Mouse (Mus musculus): ENCODE data around the gene Calhm4. TPM values are rescaled to one million over a fixed set of nuclear protein-coding genes. Genes with fewer than 3 reads are reported as not detected.

The Calhm4 gene
- polyA plus RNA-seq, 2 experiments = not detected

- no peaks in the 10 kb centered on the region for H3K36me3 ChIP-seq (replicated peaks; ENCODE audit: control insufficient read depth, insufficient read depth, low read depth)
- no peak overlapping the region for H3K27ac ChIP-seq
- H3K4me3 ChIP-seq (ENCODE audit: insufficient read depth in 1 of 2, low read depth in 2 of 2, low read length in 2 of 2) = no peak overlapping the region
- 81% methylated on average over 1 of the region's 1 CpGs for WGBS (ENCODE audit: insufficient replicate concordance)
- H3K9me3 ChIP-seq (ENCODE audit: control insufficient read depth, low read length) = no peaks in the 10 kb centered on the region
- no peaks in the 10 kb centered on the region for H3K4me1 ChIP-seq (replicated peaks; ENCODE audit: control insufficient read depth in 2 of 2, insufficient read depth in 2 of 2, low read length in 1 of 2)
- TF ChIP-seq EP300 (IDR thresholded peaks at IDR 0.05; ENCODE audit: low read depth) (no peak), CTCF (IDR thresholded peaks at IDR 0.05; ENCODE audit: low read depth) (no peak)
- no peak for ATAC-seq (ENCODE audit: insufficient read depth)
- no peak for DNase-seq (ENCODE audit: low read depth in 3 of 3, low spot score in 3 of 3)
- H3K27me3 ChIP-seq (ENCODE audit: control insufficient read depth, insufficient read depth, low read length) = no peaks in the 10 kb centered on the region
- H3K9ac ChIP-seq (replicated peaks) = no peak overlapping the region
- H3K4me2 ChIP-seq (ENCODE audit: low read depth) = no peak overlapping the region
Measured at GRCm38 (mm10) chr10:34086514-34086913, 42.4 kb upstream of the Calhm4 start.

GRCm38 (mm10) chr10:34074522-34075200 is 30.6 kb upstream of the Calhm4 start:
- WGBS (ENCODE audit: insufficient replicate concordance) = 56% methylated on average over 5 of the region's 5 CpGs
- no peak overlapping the region for H3K4me2 ChIP-seq (ENCODE audit: low read depth)
- DNase-seq (ENCODE audit: low read depth in 3 of 3, low spot score in 3 of 3) (no peak), ATAC-seq (ENCODE audit: insufficient read depth) (no peak)
- TF ChIP-seq EP300 (IDR thresholded peaks at IDR 0.05; ENCODE audit: low read depth) (no peak), CTCF (IDR thresholded peaks at IDR 0.05; ENCODE audit: low read depth) (no peak)
- no peaks in the 10 kb centered on the region for H3K4me1 ChIP-seq (replicated peaks; ENCODE audit: control insufficient read depth in 2 of 2, insufficient read depth in 2 of 2, low read length in 1 of 2)
- H3K27ac ChIP-seq = no peak overlapping the region
- H3K9ac ChIP-seq (replicated peaks) = no peak overlapping the region
- no peaks in the 10 kb centered on the region for H3K9me3 ChIP-seq (ENCODE audit: control insufficient read depth, low read length)
- no peaks in the 10 kb centered on the region for H3K36me3 ChIP-seq (replicated peaks; ENCODE audit: control insufficient read depth, insufficient read depth, low read depth)
- no peaks in the 10 kb centered on the region for H3K27me3 ChIP-seq (ENCODE audit: control insufficient read depth, insufficient read depth, low read length)
- H3K4me3 ChIP-seq (ENCODE audit: insufficient read depth in 1 of 2, low read depth in 2 of 2, low read length in 2 of 2) = no peak overlapping the region

GRCm38 (mm10) chr10:34071650-34072049 is 27.5 kb upstream of the Calhm4 start:
- 51% methylated on average over 2 of the region's 2 CpGs for WGBS (ENCODE audit: insufficient replicate concordance)

GRCm38 (mm10) chr10:34070999-34071492 is 26.9 kb upstream of the Calhm4 start:
- ATAC-seq (ENCODE audit: insufficient read depth) (no peak), DNase-seq (ENCODE audit: low read depth in 3 of 3, low spot score in 3 of 3) (no peak)
- WGBS (ENCODE audit: insufficient replicate concordance) = 54% methylated on average over 5 of the region's 5 CpGs
- H3K4me1 ChIP-seq (replicated peaks; ENCODE audit: control insufficient read depth in 2 of 2, insufficient read depth in 2 of 2, low read length in 1 of 2) = no peaks in the 10 kb centered on the region
- H3K4me2 ChIP-seq (ENCODE audit: low read depth) = no peak overlapping the region
- H3K36me3 ChIP-seq (replicated peaks; ENCODE audit: control insufficient read depth, insufficient read depth, low read depth) = no peaks in the 10 kb centered on the region
- no peak overlapping the region for H3K27ac ChIP-seq
- no peaks in the 10 kb centered on the region for H3K9me3 ChIP-seq (ENCODE audit: control insufficient read depth, low read length)
- H3K27me3 ChIP-seq (ENCODE audit: control insufficient read depth, insufficient read depth, low read length) = no peaks in the 10 kb centered on the region
- TF ChIP-seq EP300 (IDR thresholded peaks at IDR 0.05; ENCODE audit: low read depth) (no peak), CTCF (IDR thresholded peaks at IDR 0.05; ENCODE audit: low read depth) (no peak)
- H3K9ac ChIP-seq (replicated peaks) = no peak overlapping the region
- H3K4me3 ChIP-seq (ENCODE audit: insufficient read depth in 1 of 2, low read depth in 2 of 2, low read length in 2 of 2) = no peak overlapping the region

More at GRCm38 (mm10) chr10:34071650-34072049, 27.5 kb upstream of the Calhm4 start:
- no peak overlapping the region for H3K4me3 ChIP-seq (ENCODE audit: insufficient read depth in 1 of 2, low read depth in 2 of 2, low read length in 2 of 2)
- no peak for TF ChIP-seq CTCF (IDR thresholded peaks at IDR 0.05; ENCODE audit: low read depth)
- TF ChIP-seq EP300 (IDR thresholded peaks at IDR 0.05; ENCODE audit: low read depth) = no peak
- DNase-seq (ENCODE audit: low read depth in 3 of 3, low spot score in 3 of 3) (no peak), ATAC-seq (ENCODE audit: insufficient read depth) (no peak)
- H3K27ac ChIP-seq = no peak overlapping the region
- no peak overlapping the region for H3K9ac ChIP-seq (replicated peaks)
- no peak overlapping the region for H3K4me2 ChIP-seq (ENCODE audit: low read depth)
- no peaks in the 10 kb centered on the region for H3K36me3 ChIP-seq (replicated peaks; ENCODE audit: control insufficient read depth, insufficient read depth, low read depth)
- H3K27me3 ChIP-seq (ENCODE audit: control insufficient read depth, insufficient read depth, low read length) = no peaks in the 10 kb centered on the region
- no peaks in the 10 kb centered on the region for H3K9me3 ChIP-seq (ENCODE audit: control insufficient read depth, low read length)
- H3K4me1 ChIP-seq (replicated peaks; ENCODE audit: control insufficient read depth in 2 of 2, insufficient read depth in 2 of 2, low read length in 1 of 2) = no peaks in the 10 kb centered on the region

- DNase-seq (ENCODE audit: low read depth in 3 of 3, low spot score in 3 of 3) (no peak), ATAC-seq (ENCODE audit: insufficient read depth) (no peak)
- TF ChIP-seq EP300 (IDR thresholded peaks at IDR 0.05; ENCODE audit: low read depth) (no peak), CTCF (IDR thresholded peaks at IDR 0.05; ENCODE audit: low read depth) (no peak)
- H3K4me2 ChIP-seq (ENCODE audit: low read depth) = no peak overlapping the region
- WGBS (ENCODE audit: insufficient replicate concordance) = 42% methylated on average over 1 of the region's 1 CpGs
- H3K4me3 ChIP-seq (ENCODE audit: insufficient read depth in 1 of 2, low read depth in 2 of 2, low read length in 2 of 2) = no peak overlapping the region
- H3K4me1 ChIP-seq (replicated peaks; ENCODE audit: control insufficient read depth in 2 of 2, insufficient read depth in 2 of 2, low read length in 1 of 2) = no peaks in the 10 kb centered on the region
- H3K27me3 ChIP-seq (ENCODE audit: control insufficient read depth, insufficient read depth, low read length) = no peaks in the 10 kb centered on the region
- no peak overlapping the region for H3K9ac ChIP-seq (replicated peaks)
- H3K9me3 ChIP-seq (ENCODE audit: control insufficient read depth, low read length) = no peaks in the 10 kb centered on the region
- no peak overlapping the region for H3K27ac ChIP-seq
- no peaks in the 10 kb centered on the region for H3K36me3 ChIP-seq (replicated peaks; ENCODE audit: control insufficient read depth, insufficient read depth, low read depth)
Measured at GRCm38 (mm10) chr10:34069606-34070005, 25.5 kb upstream of the Calhm4 start.

Measured in liver, embryonic 14.5 days (tissue).